Mouse (Mus musculus): ENCODE results near the gene Cntnap2. TPM values are rescaled to one million over a fixed set of nuclear protein-coding genes. Genes with fewer than 3 reads are reported as not detected.

Gene Cntnap2
- total and polyA plus RNA-seq, 3 experiments: 0.30 to 0.79 (median 0.44) TPM

DNA sequence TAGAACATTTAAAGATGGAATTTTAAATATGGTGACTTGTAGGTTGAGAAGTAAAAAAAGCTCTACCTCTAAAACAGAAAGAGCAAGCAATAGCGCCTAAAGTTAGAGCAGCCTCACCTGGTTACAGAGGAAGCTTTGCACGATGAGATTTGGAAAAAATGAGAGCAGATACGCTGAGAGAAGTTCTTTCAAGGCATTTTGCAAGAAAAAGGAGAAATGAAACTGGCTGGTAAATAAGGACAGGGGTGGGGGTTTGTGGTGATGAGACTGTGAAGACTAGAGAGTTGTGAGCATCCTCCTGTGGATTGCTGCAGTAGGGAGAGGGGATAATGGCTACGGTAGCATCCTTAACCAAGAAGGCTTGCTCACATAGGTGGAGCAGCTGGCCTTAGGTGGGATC, 1953.8 kb downstream of the Cntnap2 start:
- no peaks in the 10 kb centered on the region for H3K9me3 ChIP-seq (replicated peaks; ENCODE audit: low read length)
- H3K27me3 ChIP-seq (replicated peaks): no peaks in the 10 kb centered on the region
- DNase-seq (ENCODE audit: extremely low read depth): peak; percentile 70
- H3K4me2 ChIP-seq (ENCODE audit: insufficient read depth, low read depth, poor library complexity, severe bottlenecking): peak overlapping the region; percentile 86
- H3K36me3 ChIP-seq (replicated peaks in 1 of 2; ENCODE audit: control insufficient read depth in 1 of 2, insufficient read depth in 1 of 2, low read length in 1 of 2): no peaks in the 10 kb centered on the region
- H3K4me3 ChIP-seq (replicated peaks in 1 of 3; ENCODE audit: low read depth in 2 of 3, low read length in 2 of 3, poor library complexity in 1 of 3): peak overlapping the region in 2 of 3 experiments; percentile 41 to 42
- TF ChIP-seq SMC3 (IDR thresholded peaks at IDR 0.05; ENCODE audit: low read depth, low read length) (no peak), ZNF384 (IDR thresholded peaks at IDR 0.05; ENCODE audit: low read depth, low read length) (peak; percentile 67), MAZ (IDR thresholded peaks at IDR 0.05; ENCODE audit: low read depth, low read length) (peak; percentile 66; the same call in 1 of the 2 replicates), JUN (IDR thresholded peaks at IDR 0.05; ENCODE audit: insufficient read depth, low read depth, low read length) (peak; percentile 62), TCF12 (IDR thresholded peaks at IDR 0.05; ENCODE audit: low read depth, low read length) (peak; percentile 62; the same call in 1 of the 2 replicates), BHLHE40 (IDR thresholded peaks at IDR 0.05; ENCODE audit: low read depth, low read length) (peak; percentile 60), ETS1 (conservative IDR thresholded peaks at IDR 0.05; ENCODE audit: low read depth, low read length) (peak; percentile 78), MEF2A (IDR thresholded peaks at IDR 0.05; ENCODE audit: borderline replicate concordance, low read depth, low read length) (peak; percentile 52; the same call in 1 of the 2 replicates), CHD1 (IDR thresholded peaks at IDR 0.05; ENCODE audit: low read depth, low read length) (0 out of 2 replicates have a peak, but pooled peaks have one; percentile 65), CHD2 (IDR thresholded peaks at IDR 0.05; ENCODE audit: low read length) (peak; percentile 73; the same call in 1 of the 2 replicates), IRF4 (IDR thresholded peaks at IDR 0.05; ENCODE audit: low read depth, low read length) (peak; percentile 95), EP300 (IDR thresholded peaks at IDR 0.05; ENCODE audit: low read length) (peak; percentile 94), JUND (conservative IDR thresholded peaks at IDR 0.05; ENCODE audit: low read depth, low read length) (peak; percentile 66; the same call in 1 of the 2 replicates), ELF1 (IDR thresholded peaks at IDR 0.05; ENCODE audit: low read depth, low read length) (no peak), KAT2A (IDR thresholded peaks at IDR 0.05; ENCODE audit: insufficient replicate concordance, low read length) (no peak), MXI1 (IDR thresholded peaks at IDR 0.05; ENCODE audit: low read depth, low read length) (no peak)
- in situ Hi-C loops (cut with MboI; ENCODE audit: low pct_ligation_motif_present, low pct_unique_long_range_greater_than_20kb, low sequenced_read_pairs): no loop called here
- peaks cover 3 to 14% of the 10 kb centered on the region in 2 experiments; a peak in 3 of 4 replicates for H3K4me1 ChIP-seq (ENCODE audit: control insufficient read depth in 1 of 2, insufficient read depth in 2 of 2)
- dilution Hi-C loops (cut with MboI; ENCODE audit: extremely low pct_ligation_motif_present, extremely low pct_unique_long_range_greater_than_20kb, low sequenced_read_pairs): no loop called here
- 0 out of 2 replicates have a peak overlapping the region, but pooled peaks have one; percentile 39 for H3K9ac ChIP-seq (ENCODE audit: insufficient read depth, low read depth)
- H3K79me2 ChIP-seq (replicated peaks; ENCODE audit: control insufficient read depth, extremely low read depth, insufficient read depth, poor library complexity, severe bottlenecking): no peaks in the 10 kb centered on the region
- no peak overlapping the region for H3K27ac ChIP-seq (ENCODE audit: insufficient read depth, low read depth)

DNA sequence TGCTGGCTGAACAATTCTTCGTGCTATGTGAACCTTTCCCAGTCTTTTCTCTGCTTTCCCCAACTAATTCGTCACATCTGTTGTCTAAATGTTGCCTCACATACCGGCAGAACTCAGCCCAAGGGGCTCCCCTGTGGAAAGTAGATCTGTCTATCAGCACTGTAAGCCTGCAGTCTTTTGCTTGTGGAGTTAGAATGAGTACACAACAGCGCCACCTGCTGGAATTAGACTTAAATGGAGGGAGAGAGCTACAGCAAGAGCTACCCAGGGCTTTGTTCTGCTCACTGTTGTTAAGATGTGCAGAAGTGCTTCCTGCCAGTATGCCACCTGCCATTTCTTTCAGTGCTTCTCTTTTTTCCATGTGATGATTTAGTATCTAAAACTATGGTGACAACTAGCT, 1954.4 kb downstream of the Cntnap2 start:
- peak overlapping the region; percentile 86 for H3K4me2 ChIP-seq (ENCODE audit: insufficient read depth, low read depth, poor library complexity, severe bottlenecking)
- H3K27ac ChIP-seq (ENCODE audit: insufficient read depth, low read depth): peak overlapping the region; percentile 42; the same call in 1 of the 2 replicates
- H3K36me3 ChIP-seq (replicated peaks in 1 of 2; ENCODE audit: control insufficient read depth in 1 of 2, insufficient read depth in 1 of 2, low read length in 1 of 2): no peaks in the 10 kb centered on the region
- no peaks in the 10 kb centered on the region for H3K27me3 ChIP-seq (replicated peaks)
- H3K79me2 ChIP-seq (replicated peaks; ENCODE audit: control insufficient read depth, extremely low read depth, insufficient read depth, poor library complexity, severe bottlenecking): no peaks in the 10 kb centered on the region
- no peaks in the 10 kb centered on the region for H3K9me3 ChIP-seq (replicated peaks; ENCODE audit: low read length)
- H3K4me1 ChIP-seq (ENCODE audit: control insufficient read depth in 1 of 2, insufficient read depth in 2 of 2): peaks cover 3 to 20% of the 10 kb centered on the region in 2 experiments; a peak in 3 of 4 replicates
- H3K4me3 ChIP-seq (replicated peaks in 1 of 3; ENCODE audit: low read depth in 2 of 3, low read length in 2 of 3, poor library complexity in 1 of 3): peak overlapping the region; percentile 24 to 42 (median 41)
- in situ Hi-C loops (cut with MboI; ENCODE audit: low pct_ligation_motif_present, low pct_unique_long_range_greater_than_20kb, low sequenced_read_pairs): no loop called here
- dilution Hi-C loops (cut with MboI; ENCODE audit: extremely low pct_ligation_motif_present, extremely low pct_unique_long_range_greater_than_20kb, low sequenced_read_pairs): no loop called here
- peak; percentile 98 for DNase-seq (ENCODE audit: extremely low read depth)
- TF ChIP-seq JUND (conservative IDR thresholded peaks at IDR 0.05; ENCODE audit: low read depth, low read length) (peak; percentile 9; the same call in 1 of the 2 replicates), IRF4 (IDR thresholded peaks at IDR 0.05; ENCODE audit: low read depth, low read length) (0 out of 2 replicates have a peak, but pooled peaks have one; percentile 17), CHD2 (IDR thresholded peaks at IDR 0.05; ENCODE audit: low read length) (no peak), SMC3 (IDR thresholded peaks at IDR 0.05; ENCODE audit: low read depth, low read length) (peak; percentile 68), JUN (IDR thresholded peaks at IDR 0.05; ENCODE audit: insufficient read depth, low read depth, low read length) (no peak), TCF12 (IDR thresholded peaks at IDR 0.05; ENCODE audit: low read depth, low read length) (0 out of 2 replicates have a peak, but pooled peaks have one; percentile 32), RAD21 (IDR thresholded peaks at IDR 0.05; ENCODE audit: low read depth, low read length) (peak; percentile 79), CTCF (conservative IDR thresholded peaks at IDR 0.05 in 1 of 2, IDR thresholded peaks at IDR 0.05 in 1 of 2; ENCODE audit: low read depth in 2 of 2, low read length in 2 of 2) (peak; percentile 83 to 90)
- peak overlapping the region; percentile 39 for H3K9ac ChIP-seq (ENCODE audit: insufficient read depth, low read depth)
